Mouse (Mus musculus): Measurements from ENCODE around the gene Trappc10. TPM values are rescaled to one million over a fixed set of nuclear protein-coding genes. Genes with fewer than 3 reads are reported as not detected.
A peak's percentile ranks its signal among the peaks of the same experiment; 100 is the strongest.

Gene Trappc10
- polyA plus RNA-seq, 1 experiment: not detected

GRCm38 (mm10) chr10:78148834-78149766, 95.3 kb downstream of the Trappc10 start:
- Histone ChIP-seq H3K4me3 (ENCODE audit: insufficient read depth, low read depth, low read length) (no peak overlapping the region), H3K27ac (ENCODE audit: insufficient read depth, low read depth, low read length) (no peak overlapping the region), H3K4me1 (ENCODE audit: control insufficient read depth, insufficient read depth, low read length) (peaks cover under 1% of the 10 kb centered on the region; the same call in 1 of the 2 replicates)
- 76% methylated on average over 10 of the region's 10 CpGs for WGBS
- TF ChIP-seq POLR2A (IDR thresholded peaks at IDR 0.05; ENCODE audit: insufficient read depth, low read depth, low read length): no peak
- no peak for TF ChIP-seq CTCF (IDR thresholded peaks at IDR 0.05; ENCODE audit: insufficient read depth, low read depth, low read length)

- Histone ChIP-seq H3K4me1 (ENCODE audit: control insufficient read depth, insufficient read depth, low read length) (peaks cover 2% of the 10 kb centered on the region; the same call in 1 of the 2 replicates), H3K27ac (ENCODE audit: insufficient read depth, low read depth, low read length) (no peak overlapping the region), H3K4me3 (ENCODE audit: insufficient read depth, low read depth, low read length) (no peak overlapping the region)
- TF ChIP-seq CTCF (IDR thresholded peaks at IDR 0.05; ENCODE audit: insufficient read depth, low read depth, low read length): no peak
- TF ChIP-seq POLR2A (IDR thresholded peaks at IDR 0.05; ENCODE audit: insufficient read depth, low read depth, low read length): no peak
- 76% methylated on average over 4 of the region's 4 CpGs for WGBS
Observed at GRCm38 (mm10) chr10:78147908-78148441, 96.5 kb downstream of the Trappc10 start.

GRCm38 (mm10) chr10:78143727-78144505, 100.5 kb downstream of the Trappc10 start:
- no peak overlapping the region for H3K27ac ChIP-seq (ENCODE audit: insufficient read depth, low read depth, low read length)
- H3K4me3 ChIP-seq (ENCODE audit: insufficient read depth, low read depth, low read length): no peak overlapping the region
- no peak for TF ChIP-seq POLR2A (IDR thresholded peaks at IDR 0.05; ENCODE audit: insufficient read depth, low read depth, low read length)
- TF ChIP-seq CTCF (IDR thresholded peaks at IDR 0.05; ENCODE audit: insufficient read depth, low read depth, low read length): no peak
- WGBS: 61% methylated on average over 8 of the region's 8 CpGs
- peaks cover 6% of the 10 kb centered on the region for H3K4me1 ChIP-seq (ENCODE audit: control insufficient read depth, insufficient read depth, low read length)

- H3K4me3 ChIP-seq (ENCODE audit: insufficient read depth, low read depth, low read length): no peak overlapping the region
- H3K27ac ChIP-seq (ENCODE audit: insufficient read depth, low read depth, low read length): no peak overlapping the region
- TF ChIP-seq POLR2A (IDR thresholded peaks at IDR 0.05; ENCODE audit: insufficient read depth, low read depth, low read length): no peak
- TF ChIP-seq CTCF (IDR thresholded peaks at IDR 0.05; ENCODE audit: insufficient read depth, low read depth, low read length): no peak
- WGBS: 80% methylated on average over 3 of the region's 3 CpGs
- peaks cover 8% of the 10 kb centered on the region for H3K4me1 ChIP-seq (ENCODE audit: control insufficient read depth, insufficient read depth, low read length)
Observed at GRCm38 (mm10) chr10:78140843-78141242, 103.6 kb downstream of the Trappc10 start.

GRCm38 (mm10) chr10:78140251-78140600, 104.2 kb downstream of the Trappc10 start:
- H3K4me3 ChIP-seq (ENCODE audit: insufficient read depth, low read depth, low read length): no peak overlapping the region
- WGBS: 90% methylated on average over 1 of the region's 1 CpGs
- peaks cover 9% of the 10 kb centered on the region for H3K4me1 ChIP-seq (ENCODE audit: control insufficient read depth, insufficient read depth, low read length)
- TF ChIP-seq CTCF (IDR thresholded peaks at IDR 0.05; ENCODE audit: insufficient read depth, low read depth, low read length): no peak
- no peak for TF ChIP-seq POLR2A (IDR thresholded peaks at IDR 0.05; ENCODE audit: insufficient read depth, low read depth, low read length)
- H3K27ac ChIP-seq (ENCODE audit: insufficient read depth, low read depth, low read length): no peak overlapping the region

GRCm38 (mm10) chr10:78139572-78140250, 104.7 kb downstream of the Trappc10 start:
- TF ChIP-seq CTCF (IDR thresholded peaks at IDR 0.05; ENCODE audit: insufficient read depth, low read depth, low read length): no peak
- TF ChIP-seq POLR2A (IDR thresholded peaks at IDR 0.05; ENCODE audit: insufficient read depth, low read depth, low read length): no peak
- peaks cover 13% of the 10 kb centered on the region for H3K4me1 ChIP-seq (ENCODE audit: control insufficient read depth, insufficient read depth, low read length)
- no peak overlapping the region for H3K4me3 ChIP-seq (ENCODE audit: insufficient read depth, low read depth, low read length)
- no peak overlapping the region for H3K27ac ChIP-seq (ENCODE audit: insufficient read depth, low read depth, low read length)
- 84% methylated on average over 11 of the region's 11 CpGs for WGBS

GRCm38 (mm10) chr10:78138812-78139523, 105.5 kb downstream of the Trappc10 start:
- Histone ChIP-seq H3K4me3 (ENCODE audit: insufficient read depth, low read depth, low read length) (no peak overlapping the region), H3K27ac (ENCODE audit: insufficient read depth, low read depth, low read length) (0 out of 2 replicates have a peak overlapping the region, but pooled peaks have one; percentile 6), H3K4me1 (ENCODE audit: control insufficient read depth, insufficient read depth, low read length) (peaks cover 11% of the 10 kb centered on the region)
- 48% methylated on average over 14 of the region's 14 CpGs for WGBS
- TF ChIP-seq POLR2A (IDR thresholded peaks at IDR 0.05; ENCODE audit: insufficient read depth, low read depth, low read length) (no peak), CTCF (IDR thresholded peaks at IDR 0.05; ENCODE audit: insufficient read depth, low read depth, low read length) (no peak)

GRCm38 (mm10) chr10:78137191-78137590, 107.2 kb downstream of the Trappc10 start:
- no peak overlapping the region for H3K4me3 ChIP-seq (ENCODE audit: insufficient read depth, low read depth, low read length)
- peaks cover 11% of the 10 kb centered on the region for H3K4me1 ChIP-seq (ENCODE audit: control insufficient read depth, insufficient read depth, low read length)
- 96% methylated on average over 3 of the region's 3 CpGs for WGBS
- no peak for TF ChIP-seq CTCF (IDR thresholded peaks at IDR 0.05; ENCODE audit: insufficient read depth, low read depth, low read length)
- TF ChIP-seq POLR2A (IDR thresholded peaks at IDR 0.05; ENCODE audit: insufficient read depth, low read depth, low read length): no peak
- H3K27ac ChIP-seq (ENCODE audit: insufficient read depth, low read depth, low read length): no peak overlapping the region

Other genes starting within 250 kb of the Trappc10 start
- gene Pfkl, start 234.6 kb downstream of the Trappc10 start, polyA plus RNA-seq (2012; ENCODE audit: insufficient read depth, insufficient read length, low replicate concordance, missing spikeins): not detected in 2 replicates
- not detected in 2 replicates for gene Dnmt3l, start 202.7 kb downstream of the Trappc10 start, polyA plus RNA-seq (2012; ENCODE audit: insufficient read depth, insufficient read length, low replicate concordance, missing spikeins)
- gene Aire, start 201.0 kb downstream of the Trappc10 start, polyA plus RNA-seq (2012; ENCODE audit: insufficient read depth, insufficient read length, low replicate concordance, missing spikeins): not detected in 2 replicates
- not detected in 2 replicates for gene Icosl, start 175.3 kb downstream of the Trappc10 start, polyA plus RNA-seq (2012; ENCODE audit: insufficient read depth, insufficient read length, low replicate concordance, missing spikeins)
- gene D10Jhu81e, start 74.9 kb downstream of the Trappc10 start, polyA plus RNA-seq (2012; ENCODE audit: insufficient read depth, insufficient read length, low replicate concordance, missing spikeins): not detected in 2 replicates
- gene Pwp2, start 59.5 kb downstream of the Trappc10 start, polyA plus RNA-seq (2012; ENCODE audit: insufficient read depth, insufficient read length, low replicate concordance, missing spikeins): not detected in 2 replicates
- 102 TPM in 1 of 2 replicates, not detected in the other for gene Agpat3, start 107.8 kb upstream of the Trappc10 start, polyA plus RNA-seq (2012; ENCODE audit: insufficient read depth, insufficient read length, low replicate concordance, missing spikeins)
- gene Rrp1, start 168.4 kb upstream of the Trappc10 start, polyA plus RNA-seq (2012; ENCODE audit: insufficient read depth, insufficient read length, low replicate concordance, missing spikeins): 444 TPM in 1 of 2 replicates, not detected in the other
- 1,067 TPM in 1 of 2 replicates, not detected in the other for gene Cstb, start 181.0 kb upstream of the Trappc10 start, polyA plus RNA-seq (2012; ENCODE audit: insufficient read depth, insufficient read length, low replicate concordance, missing spikeins)
- gene Pdxk, start 220.3 kb upstream of the Trappc10 start, polyA plus RNA-seq (2012; ENCODE audit: insufficient read depth, insufficient read length, low replicate concordance, missing spikeins): not detected in 2 replicates

Data from olfactory bulb, adult 2 months (tissue).